Mouse (Mus musculus) olfactory bulb, adult 2 months (tissue): ENCODE results near the gene Hist1h2ae.

Experiments
- CTCF ChIP-seq: fragments of 200-500 bp; IDR thresholded peaks from 2 replicates; pipeline ENCODE4 v1.5.1; 2012; ENCODE audit warnings: low read depth, mild to moderate bottlenecking, low read length, moderate library complexity; ENCODE audit not compliant: insufficient read depth
- POLR2A ChIP-seq: fragments of 200-500 bp; IDR thresholded peaks from 2 replicates; pipeline ENCODE4 v1.6.1; 2012; ENCODE audit warnings: mild to moderate bottlenecking, low read depth, low read length, moderate library complexity; ENCODE audit not compliant: insufficient read depth

- no peak for TF ChIP-seq CTCF
- no peak for TF ChIP-seq POLR2A
Observed at GRCm38 (mm10) chr13:23603182-23603699, 32.2 kb upstream of the Hist1h2ae start.
